Mouse (Mus musculus) hindbrain, embryonic 15.5 days (tissue): ENCODE measurements around the gene Pla2g7. TPM values are rescaled to one million over a fixed set of nuclear protein-coding genes. Genes with fewer than 3 reads are reported as not detected.
"Not testable (repeated sequence)": the region's sequence is repeated elsewhere in the genome, so short reads cannot be mapped to it uniquely, and the experiment has no call there.

Experiments
- ATAC-seq: fragments of 200-750 bp; cut with Nextera tagmentation; 2 replicates; pipeline ENCODE4 v1.8.0; 2017; ENCODE audit warnings: low read depth, moderate number of reproducible peaks, moderate TSS enrichment; ENCODE audit not compliant: low FRiP score
- H3K27ac ChIP-seq: fragments of 300-500 bp; sonication (generic); replicated peaks from 2 replicates; pipeline ENCODE4 v1.5.1; 2015; ENCODE audit warnings: mild to moderate bottlenecking, inconsistent platforms
- H3K27me3 ChIP-seq: fragments of 300-500 bp; sonication (generic); 2 replicates; pipeline ENCODE4 v1.6.1; 2015; ENCODE audit warnings: control low read depth, inconsistent platforms
- H3K36me3 ChIP-seq: fragments of 300-500 bp; sonication (generic); 2 replicates; pipeline ENCODE4 v1.6.1; 2015; ENCODE audit warnings: control low read depth, inconsistent platforms
- H3K4me1 ChIP-seq: fragments of 300-500 bp; sonication (generic); replicated peaks from 2 replicates; pipeline ENCODE4 v1.6.1; 2015; ENCODE audit warnings: control low read depth, inconsistent platforms
- H3K4me2 ChIP-seq: fragments of 300-500 bp; sonication (generic); 2 replicates; pipeline ENCODE4 v1.6.1; 2015; ENCODE audit warnings: moderate library complexity, mild to moderate bottlenecking, inconsistent platforms
- H3K4me3 ChIP-seq: fragments of 300-500 bp; sonication (generic); 2 replicates; pipeline ENCODE4 v1.5.1; 2015; ENCODE audit warnings: mild to moderate bottlenecking, inconsistent platforms
- H3K9ac ChIP-seq: fragments of 300-500 bp; sonication (generic); 2 replicates; pipeline ENCODE4 v1.6.1; 2015; ENCODE audit warnings: inconsistent platforms
- H3K9me3 ChIP-seq: fragments of 300-500 bp; sonication (generic); 2 replicates; pipeline ENCODE4 v1.6.1; 2016; ENCODE audit warnings: control low read depth, inconsistent platforms
- WGBS: fragments of 180-500 bp; shearing (Covaris S2); methylation state at CpG from one replicate; pipeline ENCODE4 v1.1.7; 2015; 5-methylcytosine and 5-hydroxymethylcytosine counted together
- polyA plus RNA-seq: library from polyadenylated mRNA; unstranded; fragments of >200 nt; fragmentation: Nextera tagmentation; extraction: Ambion mirVana; gene quantifications from 2 replicates; pipeline ENCODE4 v1.2.1, GENCODE M21; 2015

Pla2g7 gene
- 116 and 122 TPM in 2 replicates for polyA plus RNA-seq

DNA sequence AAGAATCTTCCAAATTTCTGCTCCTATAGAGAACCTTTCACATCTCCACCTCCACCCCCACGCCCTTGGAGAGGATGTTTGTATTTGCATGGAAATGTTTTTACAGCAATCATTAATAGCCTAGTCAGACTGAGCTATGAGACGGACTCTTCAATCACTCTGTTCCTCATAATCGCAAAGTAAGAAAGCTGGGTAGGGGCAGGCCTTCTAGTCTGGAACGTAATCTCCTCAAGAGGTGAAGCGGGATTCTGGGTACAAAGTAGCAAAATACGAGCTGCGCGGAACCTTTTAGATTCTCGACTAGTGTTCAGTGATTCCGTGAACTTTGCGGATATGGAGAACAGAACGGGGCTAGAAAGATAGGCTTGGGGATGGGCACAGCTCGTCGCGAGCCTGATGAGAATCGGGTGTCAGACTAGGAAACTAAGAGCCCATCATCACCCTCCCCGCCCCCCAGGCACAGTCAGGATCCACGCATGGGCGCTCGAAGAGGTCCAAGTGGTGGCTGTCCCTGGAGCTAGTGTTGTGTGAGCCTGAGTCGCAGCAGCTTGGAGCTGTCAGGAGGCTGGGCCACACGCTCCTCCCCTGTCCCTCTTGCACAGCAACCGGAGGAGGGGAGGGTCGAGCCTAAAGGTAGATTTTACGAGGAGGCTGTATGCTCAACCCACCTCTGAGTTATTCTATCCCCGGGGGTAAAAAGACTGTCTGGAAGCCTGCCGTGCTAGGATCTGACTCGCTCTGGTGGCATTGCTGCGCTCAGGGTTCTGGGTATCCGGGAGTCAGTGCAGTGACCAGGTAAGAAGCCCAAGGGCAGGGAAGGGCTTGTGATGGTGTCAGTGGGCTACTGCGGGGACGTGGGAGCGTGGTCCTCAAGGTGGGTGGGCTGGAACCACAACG is at the start of gene Pla2g7:
Pla2g7 (plus strand) TSS at position 107 of the 897 bp plus-strand sequence.
- Histone ChIP-seq H3K9ac (peak within 1 kb of the TSS; percentile 60), H3K4me1 (peaks cover 14% of the 10 kb centered on the region), H3K27ac (peak within 1 kb of the TSS; percentile 72), H3K4me2 (peak within 1 kb of the TSS; percentile 97), H3K4me3 (peak within 1 kb of the TSS; percentile 52), H3K9me3 (no peaks in the 10 kb centered on the region), H3K27me3 (no peaks in the 10 kb centered on the region), H3K36me3 (no peaks in the 10 kb centered on the region)
- WGBS: under 1% methylated on average over 34 of the region's 34 CpGs
- peak; percentile 91 for ATAC-seq

DNA sequence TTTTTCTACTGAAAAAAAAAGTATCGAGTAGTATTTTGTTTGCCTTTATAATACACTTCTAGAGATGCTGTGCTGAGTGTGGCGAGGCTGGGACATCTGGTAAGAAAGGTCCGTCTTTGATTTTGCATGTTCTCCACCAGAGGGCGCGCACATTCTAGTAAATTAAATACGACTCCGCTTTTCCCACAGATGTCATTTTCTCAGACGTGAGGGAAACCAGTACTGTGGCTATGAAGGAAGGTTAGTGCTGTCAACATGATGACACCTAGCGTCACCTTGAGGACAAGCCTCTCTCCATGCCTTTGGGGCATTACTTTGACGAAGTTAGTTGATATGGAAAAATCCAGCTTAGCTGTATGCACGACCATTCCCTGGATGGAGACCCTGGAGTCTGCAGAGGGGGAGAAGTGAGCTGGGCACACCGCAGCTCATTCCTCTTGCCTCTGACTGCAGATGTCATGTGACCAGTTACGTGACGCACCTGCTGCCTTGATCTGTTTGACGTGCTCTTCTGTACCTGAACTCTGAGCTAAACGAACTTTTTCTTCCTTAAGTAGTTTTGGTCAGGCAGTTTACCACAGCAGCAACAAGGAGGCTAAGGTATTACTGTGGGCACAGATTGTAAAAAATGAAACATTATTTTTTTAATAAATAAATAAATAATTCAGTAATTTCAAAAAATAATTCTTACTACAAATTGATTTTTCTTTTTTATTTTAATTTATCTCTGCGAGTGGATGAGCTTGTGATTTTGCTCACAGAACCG is 49.1 kb upstream of the Pla2g7 start:
- no peak overlapping the region for H3K27ac ChIP-seq
- no peaks in the 10 kb centered on the region for H3K27me3 ChIP-seq
- H3K36me3 ChIP-seq: no peaks in the 10 kb centered on the region
- no peak overlapping the region for H3K9ac ChIP-seq
- H3K4me3 ChIP-seq: no peak overlapping the region
- peak; percentile 83 for ATAC-seq
- H3K4me2 ChIP-seq: peak overlapping the region; percentile 30
- H3K9me3 ChIP-seq: 0 out of 2 replicates have a peak, but pooled peaks cover 3% of the 10 kb centered on the region
- 0 out of 2 replicates have a peak, but pooled peaks cover 3% of the 10 kb centered on the region for H3K4me1 ChIP-seq
- WGBS: 28% methylated on average over 18 of the region's 18 CpGs

DNA sequence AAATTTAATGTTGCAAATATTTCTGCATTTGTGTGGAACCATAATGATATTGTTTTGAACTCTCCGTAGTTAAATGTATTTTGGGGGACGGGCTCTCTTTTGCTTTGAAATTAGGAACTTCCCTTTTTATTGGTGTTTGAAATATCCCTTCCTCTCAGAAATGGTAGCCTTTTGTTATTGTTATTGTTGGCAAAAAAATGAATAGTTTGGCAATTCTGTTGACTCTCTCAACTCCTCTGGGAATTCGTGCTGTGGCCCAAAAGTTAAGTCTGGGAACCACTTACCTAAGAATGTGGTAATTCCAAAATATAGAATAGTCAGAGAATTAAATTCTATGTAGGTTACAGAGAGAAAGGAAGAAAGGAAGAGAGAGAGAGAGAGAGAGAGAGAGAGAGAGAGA is 47.7 kb upstream of the Pla2g7 start:
- 0 out of 2 replicates have a peak, but pooled peaks cover 3% of the 10 kb centered on the region for H3K4me1 ChIP-seq
- no peak overlapping the region for H3K9ac ChIP-seq
- no peak overlapping the region for H3K4me3 ChIP-seq
- H3K4me2 ChIP-seq: no peak overlapping the region
- no peaks in the 10 kb centered on the region for H3K9me3 ChIP-seq
- no peaks in the 10 kb centered on the region for H3K27me3 ChIP-seq
- no peak overlapping the region for H3K27ac ChIP-seq
- WGBS: 86% methylated on average over 3 of the region's 3 CpGs
- no peaks in the 10 kb centered on the region for H3K36me3 ChIP-seq
- ATAC-seq: no peak

DNA sequence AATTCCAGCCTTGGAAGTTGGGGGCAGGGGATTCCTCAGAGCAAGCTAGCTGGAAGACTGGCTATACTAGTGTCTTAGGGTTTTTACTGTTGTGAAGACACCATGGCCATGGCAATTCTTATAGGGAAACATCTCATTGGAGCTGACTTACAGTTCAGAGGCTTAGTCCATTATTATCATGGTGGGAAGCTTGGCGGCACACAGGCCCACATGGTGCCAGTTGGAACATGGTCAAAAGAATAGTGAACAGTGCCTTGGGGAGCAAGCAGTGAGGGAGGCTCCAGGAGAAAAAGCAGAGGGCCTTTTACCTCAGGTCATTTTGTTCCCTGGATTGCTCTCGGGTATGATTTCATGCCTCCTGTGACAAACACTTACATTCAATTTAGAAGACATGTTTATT is 37.4 kb upstream of the Pla2g7 start:
- 73% methylated on average over 2 of the region's 2 CpGs for WGBS

DNA sequence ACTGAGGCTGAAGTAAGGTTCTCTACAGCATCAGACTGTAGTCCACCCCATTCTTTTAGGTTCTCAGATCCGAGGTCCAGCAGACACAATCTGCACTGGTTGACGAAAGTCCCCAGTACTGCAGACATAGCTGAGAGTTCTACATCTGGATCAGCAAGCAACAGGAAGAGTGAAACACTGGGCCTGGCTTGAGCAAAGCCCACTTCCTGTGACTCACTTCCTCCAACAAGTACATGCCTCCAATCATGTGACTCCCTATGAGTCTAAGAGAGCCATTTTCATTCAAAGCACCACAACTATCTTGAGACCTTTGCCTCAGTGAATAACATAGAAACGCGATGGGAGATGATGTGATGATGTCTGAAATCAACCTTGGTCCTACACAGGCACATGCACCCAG is 36.7 kb upstream of the Pla2g7 start:
- Histone ChIP-seq H3K4me2 (no peak overlapping the region), H3K4me3 (no peak overlapping the region), H3K9ac (no peak overlapping the region), H3K36me3 (no peaks in the 10 kb centered on the region), H3K9me3 (no peaks in the 10 kb centered on the region), H3K27me3 (no peaks in the 10 kb centered on the region), H3K27ac (no peak overlapping the region), H3K4me1 (peaks cover 9% of the 10 kb centered on the region)
- WGBS: 95% methylated on average over 4 of the region's 4 CpGs
- ATAC-seq: no peak

More for the DNA sequence above, 37.4 kb upstream of the Pla2g7 start:
- no peak overlapping the region for H3K9ac ChIP-seq
- H3K4me1 ChIP-seq: peaks cover 9% of the 10 kb centered on the region
- no peak overlapping the region for H3K27ac ChIP-seq
- ATAC-seq: no peak
- H3K27me3 ChIP-seq: no peaks in the 10 kb centered on the region
- no peak overlapping the region for H3K4me3 ChIP-seq
- no peaks in the 10 kb centered on the region for H3K9me3 ChIP-seq
- no peaks in the 10 kb centered on the region for H3K36me3 ChIP-seq
- no peak overlapping the region for H3K4me2 ChIP-seq

DNA sequence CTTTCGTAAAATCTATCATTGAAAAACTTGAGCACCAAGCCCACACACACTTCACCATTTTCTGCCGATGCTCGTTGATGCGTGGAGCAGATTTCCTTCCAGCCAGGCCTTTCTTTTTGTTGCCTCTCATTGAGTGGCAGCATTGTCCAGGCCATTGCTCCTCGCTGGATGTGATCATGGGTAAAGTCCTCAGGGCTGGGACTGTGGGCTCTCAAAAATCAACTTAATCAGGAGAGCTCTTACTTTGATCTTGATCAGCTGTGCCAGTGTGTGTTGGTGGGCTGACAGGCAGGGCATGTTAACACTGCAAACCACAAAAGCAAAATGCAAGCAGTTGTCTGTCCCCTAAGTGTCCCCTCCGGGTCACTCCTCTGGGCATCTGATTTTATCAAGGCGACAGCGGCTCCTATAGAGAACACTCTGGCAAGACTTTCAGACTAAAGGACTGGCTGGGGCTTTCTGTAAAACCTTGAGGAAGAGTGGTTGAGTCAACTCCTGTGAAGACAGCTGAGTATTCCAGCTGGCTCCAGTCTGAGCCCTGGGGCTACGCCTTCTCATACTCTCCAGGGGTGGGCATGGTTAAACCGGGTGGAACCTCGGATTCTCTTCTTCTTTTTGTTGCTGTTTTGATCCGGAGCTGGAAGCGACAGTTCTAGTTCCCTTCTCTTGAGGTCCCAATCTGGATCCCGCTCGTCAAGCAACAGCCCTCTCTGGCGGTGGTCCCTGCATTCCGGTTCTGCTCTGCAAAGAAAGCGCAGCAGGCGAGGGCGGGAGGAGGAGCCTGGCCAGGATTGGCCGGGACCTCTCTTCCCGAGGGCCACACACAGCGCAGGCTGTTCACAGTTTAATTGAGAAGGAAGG is 33.3 kb upstream of the Pla2g7 start:
- H3K4me2 ChIP-seq: peak overlapping the region; percentile 47
- peak overlapping the region; percentile 17; the same call in 1 of the 2 replicates for H3K4me3 ChIP-seq
- H3K9me3 ChIP-seq: no peaks in the 10 kb centered on the region
- no peaks in the 10 kb centered on the region for H3K36me3 ChIP-seq
- H3K9ac ChIP-seq: no peak overlapping the region
- H3K27me3 ChIP-seq: no peaks in the 10 kb centered on the region
- WGBS: 6% methylated on average over 23 of the region's 23 CpGs
- ATAC-seq: peak; percentile 84
- peaks cover 9% of the 10 kb centered on the region for H3K4me1 ChIP-seq
- H3K27ac ChIP-seq: no peak overlapping the region

DNA sequence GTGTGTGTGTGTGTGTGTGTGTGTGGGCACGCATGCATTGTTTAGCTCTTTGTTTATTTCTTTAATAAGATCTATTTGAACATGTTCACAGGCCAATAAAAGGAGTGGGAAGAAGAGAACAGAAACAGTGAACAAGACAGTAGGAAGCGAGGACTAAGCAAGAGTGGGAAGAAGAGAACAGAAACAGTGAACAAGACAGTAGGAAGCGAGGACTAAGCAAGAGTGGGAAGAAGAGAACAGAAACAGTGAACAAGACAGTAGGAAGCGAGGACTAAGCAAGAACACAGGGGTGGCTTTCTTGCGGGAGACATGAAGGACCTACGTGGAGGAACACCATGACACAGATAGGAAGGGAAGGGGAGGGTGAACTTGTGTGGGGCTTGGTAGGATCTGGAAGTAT is 31.1 kb upstream of the Pla2g7 start:
- 96% methylated on average over 6 of the region's 6 CpGs for WGBS

DNA sequence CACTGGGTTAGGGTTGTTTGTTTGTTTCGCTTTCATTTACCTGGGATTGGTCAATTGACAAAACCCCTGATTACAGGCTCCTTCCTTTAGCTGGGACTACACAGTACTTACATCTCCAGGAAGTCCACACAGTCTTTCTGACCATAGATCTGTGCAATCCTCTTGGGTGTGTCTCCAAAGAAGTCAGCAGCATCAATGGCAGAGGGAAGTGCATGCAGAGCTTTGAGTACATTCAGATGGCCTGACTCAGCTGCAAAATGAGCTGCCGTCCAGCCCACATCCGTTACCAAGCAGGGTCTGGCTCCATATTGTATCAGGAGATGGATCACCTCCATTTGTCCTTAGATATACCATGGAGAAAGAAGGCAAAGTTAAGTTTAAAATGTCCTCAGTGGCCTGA is 29.1 kb upstream of the Pla2g7 start:
- H3K4me3 ChIP-seq: no peak overlapping the region
- no peak overlapping the region for H3K27ac ChIP-seq
- WGBS: 88% methylated on average over 3 of the region's 3 CpGs
- no peaks in the 10 kb centered on the region for H3K36me3 ChIP-seq
- H3K9me3 ChIP-seq: no peaks in the 10 kb centered on the region
- peaks cover 9% of the 10 kb centered on the region for H3K4me1 ChIP-seq
- no peak overlapping the region for H3K9ac ChIP-seq
- no peak for ATAC-seq
- no peak overlapping the region for H3K4me2 ChIP-seq
- no peaks in the 10 kb centered on the region for H3K27me3 ChIP-seq

More for the DNA sequence above, 31.1 kb upstream of the Pla2g7 start:
- ATAC-seq, H3K36me3 ChIP-seq, H3K4me2 ChIP-seq, H3K27ac ChIP-seq, H3K9me3 ChIP-seq, H3K4me1 ChIP-seq, H3K4me3 ChIP-seq, H3K9ac ChIP-seq, H3K27me3 ChIP-seq: not testable (repeated sequence)

DNA sequence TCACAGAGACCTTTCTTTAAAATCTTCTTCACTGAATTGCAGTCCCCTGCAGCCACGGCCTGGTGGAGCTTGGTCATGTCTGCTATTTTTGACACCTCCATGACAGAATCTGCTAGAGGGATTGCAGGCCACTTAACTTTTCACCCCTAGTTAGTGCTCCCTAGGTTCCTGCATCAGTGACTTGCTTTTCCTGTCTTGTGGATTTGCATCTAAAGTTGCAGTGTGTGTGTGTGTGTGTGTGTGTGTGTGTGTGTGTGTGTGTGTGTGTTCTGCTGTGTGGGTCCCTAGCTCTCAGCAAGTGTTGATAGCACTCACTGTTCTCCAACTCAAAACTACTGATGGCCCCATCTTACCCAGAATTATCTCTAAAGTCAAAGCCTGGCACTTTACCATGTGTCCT is 24.4 kb upstream of the Pla2g7 start, which contains the start of gene Ankrd66:
Ankrd66 (minus strand) TSS at position 101 of the 400 bp plus-strand sequence.
- no peak within 1 kb of the TSS for H3K4me2 ChIP-seq

DNA sequence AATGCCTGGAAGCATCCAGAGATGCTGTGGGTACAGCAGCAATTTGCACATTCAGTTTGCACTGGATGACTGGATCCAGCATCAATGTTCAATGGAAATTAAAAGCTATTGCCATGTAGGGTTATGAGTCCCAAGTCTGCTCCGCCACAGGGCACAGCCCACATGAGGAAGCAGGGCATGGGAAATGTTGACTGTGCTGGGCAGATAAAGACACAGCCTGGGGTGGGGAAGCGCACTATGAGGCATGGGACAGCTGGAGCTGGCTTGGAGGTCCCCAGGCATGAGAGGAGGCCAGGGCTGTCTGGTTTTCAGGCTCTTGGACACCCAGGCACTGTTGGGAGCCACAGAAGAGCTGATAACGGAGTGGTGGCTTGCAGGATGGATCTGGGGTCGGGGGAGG is 23.9 kb upstream of the Pla2g7 start:
- no peaks in the 10 kb centered on the region for H3K4me1 ChIP-seq
- H3K9me3 ChIP-seq: no peaks in the 10 kb centered on the region
- no peak overlapping the region for H3K4me3 ChIP-seq
- H3K27ac ChIP-seq: no peak overlapping the region
- no peaks in the 10 kb centered on the region for H3K36me3 ChIP-seq
- no peak overlapping the region for H3K4me2 ChIP-seq
- no peak overlapping the region for H3K9ac ChIP-seq
- 85% methylated on average over 4 of the region's 4 CpGs for WGBS
- H3K27me3 ChIP-seq: no peaks in the 10 kb centered on the region
- ATAC-seq: no peak

More for the DNA sequence above, 24.4 kb upstream of the Pla2g7 start, which contains the start of gene Ankrd66:
- H3K36me3 ChIP-seq: no peaks in the 10 kb centered on the region
- no peaks in the 10 kb centered on the region for H3K27me3 ChIP-seq
- no peaks in the 10 kb centered on the region for H3K4me1 ChIP-seq
- no peak within 1 kb of the TSS for H3K27ac ChIP-seq
- no peak within 1 kb of the TSS for H3K9ac ChIP-seq
- WGBS: 85% methylated on average over 1 of the region's 1 CpGs
- no peak for ATAC-seq
- H3K4me3 ChIP-seq: no peak within 1 kb of the TSS
- H3K9me3 ChIP-seq: no peaks in the 10 kb centered on the region

DNA sequence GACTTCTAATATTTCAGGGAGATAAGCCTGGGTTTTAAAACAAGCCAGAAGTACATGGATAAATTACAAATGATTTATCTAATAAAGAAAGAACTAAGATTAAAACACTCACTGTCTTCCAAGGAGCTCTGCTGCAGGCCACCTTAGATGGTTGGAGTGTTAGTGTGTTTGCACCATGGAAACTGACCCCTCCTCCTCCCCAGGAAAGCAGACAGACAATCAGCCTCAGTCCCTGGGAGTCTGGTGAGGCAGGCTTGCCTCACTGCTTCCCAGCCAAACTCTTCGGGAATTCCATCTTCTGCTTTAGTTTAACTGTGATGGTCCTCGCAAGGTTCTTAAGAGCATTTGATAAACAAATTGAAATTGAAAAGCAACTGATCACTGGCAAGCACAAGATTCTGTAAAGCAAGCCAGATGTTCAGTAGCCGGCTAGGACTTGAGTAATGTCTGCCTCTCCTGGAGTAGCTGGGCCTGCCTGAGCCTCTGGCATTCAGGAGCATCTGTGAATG is 16.7 kb upstream of the Pla2g7 start:
- no peaks in the 10 kb centered on the region for H3K4me1 ChIP-seq
- no peak overlapping the region for H3K27ac ChIP-seq
- no peak overlapping the region for H3K4me2 ChIP-seq
- no peak for ATAC-seq
- 20% methylated on average over 3 of the region's 3 CpGs for WGBS
- no peaks in the 10 kb centered on the region for H3K36me3 ChIP-seq
- no peaks in the 10 kb centered on the region for H3K27me3 ChIP-seq
- H3K9ac ChIP-seq: no peak overlapping the region
- H3K9me3 ChIP-seq: no peaks in the 10 kb centered on the region
- H3K4me3 ChIP-seq: no peak overlapping the region
